ENCODE assay signal across 8 mouse cellular contexts in the genomic region with DNA sequence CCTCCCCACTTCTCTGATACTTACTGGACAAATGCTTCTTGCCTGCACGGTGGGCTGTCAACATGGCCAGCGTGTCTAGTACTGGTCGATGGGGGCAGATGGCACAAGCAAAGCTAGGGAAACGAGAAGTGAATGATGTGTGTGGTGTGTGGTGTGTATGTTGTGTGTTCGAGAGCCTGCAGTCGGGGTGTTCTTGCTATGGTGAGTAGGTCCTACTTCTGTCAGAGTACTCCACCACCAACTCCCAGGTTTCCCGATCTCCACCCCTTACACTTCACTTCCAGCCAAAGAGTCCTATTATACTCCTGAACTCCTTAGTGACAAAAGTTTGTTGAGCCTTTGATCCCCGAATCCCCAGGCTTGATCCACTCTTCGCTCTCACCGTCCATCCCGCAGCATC. TPM values are rescaled to one million over a fixed set of nuclear protein-coding genes. Genes with fewer than 3 reads are reported as not detected.
DNase-seq lines count a peak whose midpoint lies in the region; ATAC-seq and TF ChIP-seq lines count a peak whose summit lies in the region.

No protein-coding gene starts in this region.

- H3K9me3 ChIP-seq in embryonic facial prominence, embryonic 14.5 days (ENCODE audit: control insufficient read depth, low read length): no peaks in the 10 kb centered on the region
- no peaks in the 10 kb centered on the region for H3K9me3 ChIP-seq in intestine, embryonic 14.5 days (ENCODE audit: control insufficient read depth, low read length)

- H3K4me1 ChIP-seq in liver, adult 2 months (ENCODE audit: control insufficient read depth, insufficient read depth, low read length): peaks cover 10% of the 10 kb centered on the region; the same call in 1 of the 2 replicates
- peaks cover 11% of the 10 kb centered on the region for H3K4me1 ChIP-seq in embryonic facial prominence, embryonic 14.5 days (ENCODE audit: control insufficient read depth, insufficient read depth, low read length)
- H3K4me1 ChIP-seq in intestine, embryonic 14.5 days (replicated peaks; ENCODE audit: control insufficient read depth, insufficient read depth, low read length): peaks cover 14% of the 10 kb centered on the region

- WGBS in liver, adult 2 months: 54% methylated on average over 11 of the region's 11 CpGs
- WGBS in embryonic facial prominence, embryonic 14.5 days: 52% methylated on average over 11 of the region's 11 CpGs
- whole genome bisulfite sequencing in intestine, embryonic 14.5 days: 56% methylated on average over 11 of the region's 11 CpGs

- no peak for DNase-seq in liver, adult 2 months (ENCODE audit: extremely low read depth, low read depth, low spot score)
- no peak for DNase-seq in liver
- DNase-seq in embryonic facial prominence, embryonic 14.5 days (ENCODE audit: low spot score): no peak
- no peak for DNase-seq in intestine, embryonic 14.5 days (ENCODE audit: low spot score)
- peak; percentile 24 for DNase-seq in naive thymus-derived CD4-positive, alpha-beta T cell, adult 2 months (ENCODE audit: low read depth)
- no peak for DNase-seq in spleen, postnatal 36 days (ENCODE audit: low spot score in 2 of 2)
- no peak for DNase-seq in left cerebral cortex, postnatal 14 days (ENCODE audit: low spot score in 2 of 2)
- no peak for DNase-seq in cerebellum, postnatal 36 days

- peaks cover 1% of the 10 kb centered on the region; the same call in 1 of the 2 replicates for H3K36me3 ChIP-seq in liver, adult 2 months (ENCODE audit: control insufficient read depth, insufficient read depth, low read length)
- peaks cover 18% of the 10 kb centered on the region; the same call in 1 of the 2 replicates for H3K36me3 ChIP-seq in embryonic facial prominence, embryonic 14.5 days (ENCODE audit: control insufficient read depth, insufficient read depth, low read length)
- peaks cover 7% of the 10 kb centered on the region for H3K36me3 ChIP-seq in intestine, embryonic 14.5 days (ENCODE audit: control insufficient read depth, insufficient read depth, low read length)

- peak overlapping the region; percentile 85 for H3K9ac ChIP-seq in liver, adult 2 months (ENCODE audit: low read depth, low read length)
- peak overlapping the region; percentile 73 for H3K9ac ChIP-seq in embryonic facial prominence, embryonic 14.5 days (ENCODE audit: low read depth, low read length)
- peak overlapping the region; percentile 78 for H3K9ac ChIP-seq in intestine, embryonic 14.5 days (ENCODE audit: low read length)

- no peaks in the 10 kb centered on the region; the same call in 1 of the 2 replicates for H3K79me2 ChIP-seq in liver, adult 2 months (ENCODE audit: control insufficient read depth, insufficient read depth, low read length)

- no peak for TF ChIP-seq POLR2A in liver, adult 2 months (IDR thresholded peaks at IDR 0.05; ENCODE audit: extremely low read depth, insufficient read depth, low read length)

- TF ChIP-seq CTCF in liver, adult 2 months (IDR thresholded peaks at IDR 0.05; ENCODE audit: low read depth, low read length): no peak

- peak; percentile 4; the same call in 1 of the 2 replicates for ATAC-seq in embryonic facial prominence, embryonic 14.5 days (ENCODE audit: low read depth)
- peak; percentile 4; the same call in 1 of the 2 replicates for ATAC-seq in intestine, embryonic 14.5 days (replicated peaks; ENCODE audit: low FRiP score, low TSS enrichment, low read depth)

- intact Hi-C loops in left cerebral cortex, postnatal 14 days (cut with DNase I): no loop called here

- H3K4me3 ChIP-seq in liver, adult 2 months (ENCODE audit: insufficient read depth, low read depth, low read length): peak overlapping the region; percentile 78
- H3K4me3 ChIP-seq in embryonic facial prominence, embryonic 14.5 days (ENCODE audit: low read depth, low read length): peak overlapping the region; percentile 56
- H3K4me3 ChIP-seq in intestine, embryonic 14.5 days (ENCODE audit: low read depth, low read length): peak overlapping the region; percentile 87

- no peaks in the 10 kb centered on the region for H3K27me3 ChIP-seq in liver, adult 2 months (ENCODE audit: control insufficient read depth, insufficient read depth, low read length)
- no peaks in the 10 kb centered on the region for H3K27me3 ChIP-seq in embryonic facial prominence, embryonic 14.5 days (replicated peaks; ENCODE audit: control insufficient read depth, insufficient read depth, low read length)
- H3K27me3 ChIP-seq in intestine, embryonic 14.5 days (replicated peaks; ENCODE audit: control insufficient read depth, insufficient read depth, low read length): no peaks in the 10 kb centered on the region

- H3K4me2 ChIP-seq in embryonic facial prominence, embryonic 14.5 days (ENCODE audit: low read depth, low read length): peak overlapping the region; percentile 86
- peak overlapping the region; percentile 77 for H3K4me2 ChIP-seq in intestine, embryonic 14.5 days (ENCODE audit: low read length)

- no peak overlapping the region for H3K27ac ChIP-seq in liver, adult 2 months (replicated peaks; ENCODE audit: insufficient read depth, low read depth, low read length)
- peak overlapping the region; percentile 53 for H3K27ac ChIP-seq in embryonic facial prominence, embryonic 14.5 days (replicated peaks; ENCODE audit: low read depth, low read length)
- peak overlapping the region; percentile 57; the same call in 1 of the 2 replicates for H3K27ac ChIP-seq in intestine, embryonic 14.5 days (ENCODE audit: low read depth)

RNA-seq across cellular contexts. Expression of a gene that starts 0.6 kb away (rescaled TPM):
- total RNA-seq in liver, adult 2 months (2014; rRNA removed): 12.6 and 13.3 TPM in 2 replicates
- 15.2 and 17.7 TPM in 2 replicates for polyA plus RNA-seq in liver, adult 2 months (2012; rRNA removed)
- 58.3 and 62.2 TPM in 2 replicates for polyA plus RNA-seq in embryonic facial prominence, embryonic 14.5 days (2014; fragmentation: Nextera tagmentation; extraction: Ambion mirVana)
- 70.3 and 72.9 TPM in 2 replicates for polyA plus RNA-seq in intestine, embryonic 14.5 days (2014; fragmentation: Nextera tagmentation; extraction: Ambion mirVana)
- total RNA-seq in left cerebral cortex, postnatal 14 days (2021): 10 to 100 TPM; 38.8 to 42.8 TPM

RNA-seq across cellular contexts. Expression of a gene that starts 0.7 kb away (rescaled TPM):
- 7.0 and 7.9 TPM in 2 replicates for total RNA-seq in liver, adult 2 months (2014; rRNA removed)
- polyA plus RNA-seq in liver, adult 2 months (2012; rRNA removed): 6.1 and 6.5 TPM in 2 replicates
- polyA plus RNA-seq in embryonic facial prominence, embryonic 14.5 days (2014; fragmentation: Nextera tagmentation; extraction: Ambion mirVana): 12.0 and 13.2 TPM in 2 replicates
- 8.0 and 10.1 TPM in 2 replicates for polyA plus RNA-seq in intestine, embryonic 14.5 days (2014; fragmentation: Nextera tagmentation; extraction: Ambion mirVana)
- 10 to 100 TPM; 19.2 to 20.7 TPM for total RNA-seq in left cerebral cortex, postnatal 14 days (2021)

RNA-seq across cellular contexts. Expression of a gene that starts 8.9 kb away (rescaled TPM):
- total RNA-seq in liver, adult 2 months (2014; rRNA removed): 0.65 TPM in 1 of 2 replicates, not detected in the other
- 0.25 TPM in 1 of 2 replicates, not detected in the other for polyA plus RNA-seq in liver, adult 2 months (2012; rRNA removed)
- 6.4 and 9.7 TPM in 2 replicates for polyA plus RNA-seq in embryonic facial prominence, embryonic 14.5 days (2014; fragmentation: Nextera tagmentation; extraction: Ambion mirVana)
- polyA plus RNA-seq in intestine, embryonic 14.5 days (2014; fragmentation: Nextera tagmentation; extraction: Ambion mirVana): 0.91 and 1.7 TPM in 2 replicates
- total RNA-seq in left cerebral cortex, postnatal 14 days (2021): under 1 TPM; 0.29 to 0.32 TPM

RNA-seq across cellular contexts. Expression of a gene that starts 9.0 kb away (rescaled TPM):
- 2.3 and 2.8 TPM in 2 replicates for total RNA-seq in liver, adult 2 months (2014; rRNA removed)
- 2.7 and 4.0 TPM in 2 replicates for polyA plus RNA-seq in liver, adult 2 months (2012; rRNA removed)
- polyA plus RNA-seq in embryonic facial prominence, embryonic 14.5 days (2014; fragmentation: Nextera tagmentation; extraction: Ambion mirVana): 5.8 and 6.4 TPM in 2 replicates
- polyA plus RNA-seq in intestine, embryonic 14.5 days (2014; fragmentation: Nextera tagmentation; extraction: Ambion mirVana): 3.2 TPM in 2 replicates
- total RNA-seq in left cerebral cortex, postnatal 14 days (2021): 1 to 10 TPM; 1.8 to 3.1 TPM

RNA-seq across cellular contexts. Expression of a gene that starts 22.4 kb away (rescaled TPM):
- total RNA-seq in liver, adult 2 months (2014; rRNA removed): 9.9 and 12.7 TPM in 2 replicates
- polyA plus RNA-seq in liver, adult 2 months (2012; rRNA removed): 25.1 and 27.4 TPM in 2 replicates
- polyA plus RNA-seq in embryonic facial prominence, embryonic 14.5 days (2014; fragmentation: Nextera tagmentation; extraction: Ambion mirVana): 107 and 118 TPM in 2 replicates
- polyA plus RNA-seq in intestine, embryonic 14.5 days (2014; fragmentation: Nextera tagmentation; extraction: Ambion mirVana): 143 and 149 TPM in 2 replicates
- total RNA-seq in left cerebral cortex, postnatal 14 days (2021): 10 to 100 TPM; 36.1 to 37.3 TPM
